Mouse (Mus musculus) myocyte (in vitro differentiated cells): ENCODE data around the gene Sec24c. TPM values are rescaled to one million over a fixed set of nuclear protein-coding genes. Genes with fewer than 3 reads are reported as not detected.
A peak's percentile ranks its signal among the peaks of the same experiment; 100 is the strongest.

ENCODE experiments used
- H3K27me3 ChIP-seq: one replicate; pipeline ENCODE4 v1.6.1; 2011; ENCODE audit not compliant: control insufficient read depth, insufficient read depth, insufficient read length
- H3K36me3 ChIP-seq: one replicate; pipeline ENCODE4 v1.6.1; 2011; ENCODE audit not compliant: control insufficient read depth, insufficient read depth
- H3K4me2 ChIP-seq: one replicate; pipeline ENCODE4 v1.6.1; 2011; ENCODE audit warnings: low read depth, control low read depth
- H3K4me3 ChIP-seq: one replicate; pipeline ENCODE4 v1.5.1; 2011; ENCODE audit warnings: mild to moderate bottlenecking, control low read depth, moderate library complexity
- H3K79me2 ChIP-seq: one replicate; pipeline ENCODE4 v1.6.1; 2011; ENCODE audit not compliant: control insufficient read depth, insufficient read depth
- H3ac ChIP-seq: one replicate; pipeline ENCODE4 v1.6.1; 2011; ENCODE audit not compliant: control insufficient read depth, insufficient read length
- CEBPB ChIP-seq: IDR thresholded peaks from 2 replicates; pipeline ENCODE4 v1.6.1; 2011; ENCODE audit warnings: mild to moderate bottlenecking, moderate library complexity; ENCODE audit not compliant: poor library complexity, insufficient read depth, severe bottlenecking
- E2F4 ChIP-seq: IDR thresholded peaks from one replicate; pipeline ENCODE4 v1.6.1; 2011; ENCODE audit warnings: mild to moderate bottlenecking, control low read depth, moderate library complexity; ENCODE audit not compliant: insufficient read depth
- MAX ChIP-seq: IDR thresholded peaks from one replicate; pipeline ENCODE4 v1.6.1; 2011; ENCODE audit warnings: low read depth, mild to moderate bottlenecking, control low read depth
- MYOD1 ChIP-seq, 3 experiments: IDR thresholded peaks; one replicate each; pipeline ENCODE4 v1.6.1; 2011; ENCODE audit warnings: control low read depth in 2 of 3, low read depth in 2 of 3, mild to moderate bottlenecking in 2 of 3, moderate library complexity in 1 of 3; ENCODE audit not compliant: insufficient read length in 2 of 3, control insufficient read depth in 1 of 3
- MYOG ChIP-seq, 3 experiments: IDR thresholded peaks; one replicate each; pipeline ENCODE4 v1.6.1; 2011; ENCODE audit warnings: control low read depth in 2 of 3, low read depth in 2 of 3, mild to moderate bottlenecking in 2 of 3; ENCODE audit not compliant: insufficient read length in 2 of 3, control insufficient read depth in 1 of 3, insufficient read depth in 1 of 3
- POLR2A ChIP-seq: IDR thresholded peaks from one replicate; pipeline ENCODE4 v1.6.1; 2011; ENCODE audit warnings: low read depth, mild to moderate bottlenecking, control low read depth, moderate library complexity; ENCODE audit not compliant: insufficient read length
- POLR2AphosphoS2 ChIP-seq: IDR thresholded peaks from one replicate; pipeline ENCODE4 v1.6.1; 2011; ENCODE audit warnings: low read depth, control low read depth; ENCODE audit not compliant: insufficient read length
- REST ChIP-seq: IDR thresholded peaks from one replicate; pipeline ENCODE4 v1.6.1; 2011; ENCODE audit warnings: mild to moderate bottlenecking, control low read depth, moderate library complexity; ENCODE audit not compliant: insufficient read depth, insufficient read length
- SRF ChIP-seq: IDR thresholded peaks from one replicate; pipeline ENCODE4 v1.6.1; 2011; ENCODE audit warnings: low read depth; ENCODE audit not compliant: control insufficient read depth, insufficient read length
- TCF12 ChIP-seq: IDR thresholded peaks from one replicate; pipeline ENCODE4 v1.6.1; 2011; ENCODE audit warnings: mild to moderate bottlenecking, control low read depth; ENCODE audit not compliant: poor library complexity, insufficient read depth, severe bottlenecking
- TCF3 ChIP-seq: IDR thresholded peaks from one replicate; pipeline ENCODE4 v1.6.1; 2011; ENCODE audit warnings: low read depth, control low read depth; ENCODE audit not compliant: insufficient read length
- USF1 ChIP-seq: IDR thresholded peaks from one replicate; pipeline ENCODE4 v1.6.1; 2011; ENCODE audit warnings: low read depth, mild to moderate bottlenecking, control low read depth, moderate library complexity
- polyA plus RNA-seq: library from polyadenylated mRNA; unstranded; fragments of >200 nt; fragmentation: generic; extraction: Trizol; gene quantifications from one replicate; pipeline ENCODE4 v1.2.1, GENCODE M21; 2012; ENCODE audit warnings: missing spikeins

Gene Sec24c
- polyA plus RNA-seq, 1 experiment, result 68.6 TPM

- H3ac ChIP-seq, result peak overlapping the region; percentile 20
- peak overlapping the region; percentile 46 for H3K4me3 ChIP-seq
- no peaks in the 10 kb centered on the region for H3K27me3 ChIP-seq
- peaks cover 31% of the 10 kb centered on the region for H3K79me2 ChIP-seq
- no peaks in the 10 kb centered on the region for H3K36me3 ChIP-seq
- no peak for TF ChIP-seq REST
- TF ChIP-seq POLR2AphosphoS2, result peak; percentile 42
- TF ChIP-seq E2F4, result no peak
- no peak for TF ChIP-seq MYOG (IDR thresholded peaks at IDR 0.05; ENCODE audit: control insufficient read depth in 1 of 3, insufficient read depth in 1 of 3, insufficient read length in 2 of 3, low read depth in 2 of 3)
- no peak for TF ChIP-seq CEBPB
- no peak for TF ChIP-seq MAX
- TF ChIP-seq SRF, result no peak
- no peak for TF ChIP-seq MYOD1 (IDR thresholded peaks at IDR 0.05; ENCODE audit: control insufficient read depth in 1 of 3, insufficient read length in 2 of 3, low read depth in 2 of 3)
- peak; percentile 27 for TF ChIP-seq POLR2A
- no peak for TF ChIP-seq TCF12
- TF ChIP-seq TCF3, result no peak
- no peak for TF ChIP-seq USF1
- H3K4me2 ChIP-seq, result peak overlapping the region; percentile 84
Measured at GRCm38 (mm10) chr14:20663601-20664000, 10.5 kb upstream of the Sec24c start.

- Histone ChIP-seq H3K4me3 (peak overlapping the region; percentile 46), H3K27me3 (no peaks in the 10 kb centered on the region), H3K79me2 (peaks cover 31% of the 10 kb centered on the region), H3K4me2 (peak overlapping the region; percentile 84), H3K36me3 (no peaks in the 10 kb centered on the region), H3ac (peak overlapping the region; percentile 20)
- no peak for TF ChIP-seq E2F4
- TF ChIP-seq CEBPB, result no peak
- TF ChIP-seq MYOG (IDR thresholded peaks at IDR 0.05; ENCODE audit: control insufficient read depth in 1 of 3, insufficient read depth in 1 of 3, insufficient read length in 2 of 3, low read depth in 2 of 3), result peak in 1 of 3 experiments; percentile 51
- TF ChIP-seq POLR2A, result peak; percentile 26
- peak; percentile 81 to 98 (median 87) for TF ChIP-seq MYOD1 (IDR thresholded peaks at IDR 0.05; ENCODE audit: control insufficient read depth in 1 of 3, insufficient read length in 2 of 3, low read depth in 2 of 3)
- TF ChIP-seq POLR2AphosphoS2, result no peak
- TF ChIP-seq USF1, result no peak
- no peak for TF ChIP-seq TCF3
- TF ChIP-seq REST, result no peak
- peak; percentile 43 for TF ChIP-seq TCF12
- TF ChIP-seq SRF, result no peak
- TF ChIP-seq MAX, result no peak
Measured at GRCm38 (mm10) chr14:20664436-20664835, 9.7 kb upstream of the Sec24c start.

DNA sequence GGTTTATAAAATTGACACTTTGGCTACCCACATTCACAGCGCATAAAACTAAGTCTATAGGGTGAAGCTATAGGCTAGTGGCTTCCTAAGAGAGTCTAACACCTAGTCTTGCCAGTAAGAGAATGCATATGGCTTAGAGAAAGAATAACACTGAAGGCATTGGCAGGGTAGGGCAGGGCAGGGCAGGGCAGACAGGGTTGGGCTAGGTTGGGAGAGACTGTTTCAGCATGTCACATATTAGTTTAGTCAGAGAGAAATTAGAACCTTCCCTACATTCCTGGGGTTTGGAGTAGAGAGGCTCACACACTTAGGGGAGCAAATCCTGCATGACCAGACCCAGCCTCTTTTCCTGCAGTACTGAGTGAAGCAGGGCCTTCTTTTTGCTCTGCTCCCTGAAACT, 6.6 kb upstream of the Sec24c start:
- TF ChIP-seq SRF (no peak), TCF12 (no peak), POLR2A (no peak), TCF3 (no peak), USF1 (no peak), MYOG (IDR thresholded peaks at IDR 0.05; ENCODE audit: control insufficient read depth in 1 of 3, insufficient read depth in 1 of 3, insufficient read length in 2 of 3, low read depth in 2 of 3) (no peak), POLR2AphosphoS2 (peak; percentile 52), MAX (no peak), CEBPB (no peak), E2F4 (no peak), MYOD1 (IDR thresholded peaks at IDR 0.05; ENCODE audit: control insufficient read depth in 1 of 3, insufficient read length in 2 of 3, low read depth in 2 of 3) (peak in 1 of 3 experiments; percentile 2), REST (no peak)
- Histone ChIP-seq H3K4me2 (peak overlapping the region; percentile 84), H3K4me3 (peak overlapping the region; percentile 25), H3K36me3 (no peaks in the 10 kb centered on the region), H3K27me3 (no peaks in the 10 kb centered on the region), H3ac (peak overlapping the region; percentile 14), H3K79me2 (peaks cover 29% of the 10 kb centered on the region)

DNA sequence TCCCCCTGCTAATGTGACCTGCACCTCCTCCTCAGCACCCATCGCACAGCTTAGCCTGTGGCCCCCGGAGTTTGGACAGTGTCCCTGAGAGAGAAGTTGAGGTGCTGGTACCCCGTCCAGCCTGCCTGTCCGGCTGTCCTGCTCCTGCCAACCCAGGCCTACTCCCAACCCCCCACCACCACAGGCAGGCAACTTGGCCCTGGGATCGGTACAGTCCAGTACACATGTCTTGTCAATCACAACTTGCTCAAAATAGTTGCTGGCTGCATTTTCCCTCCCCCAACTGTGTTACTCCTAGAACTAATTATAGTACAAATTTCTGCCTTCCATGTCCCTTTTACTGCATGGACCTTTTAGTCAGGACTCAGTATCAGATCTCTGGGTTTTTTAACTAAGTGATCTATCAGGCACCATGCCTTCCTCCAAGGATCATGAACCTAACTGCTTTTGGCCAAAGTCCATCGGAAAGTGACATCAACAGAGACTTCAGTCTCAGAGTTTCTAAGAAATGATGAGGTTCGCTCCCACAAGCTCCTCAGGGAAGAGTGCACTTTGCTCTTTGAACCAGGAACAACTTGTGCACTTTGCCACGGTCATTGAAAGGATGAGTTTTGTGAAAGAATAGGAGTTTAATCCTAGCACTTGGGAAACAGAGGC, 5.8 kb upstream of the Sec24c start, which contains the start of gene Synpo2l:
Gene Synpo2l, minus strand, starts transcription at position 201 of the 657 bp plus-strand sequence.
- Histone ChIP-seq H3K79me2 (peaks cover 20% of the 10 kb centered on the region), H3K36me3 (no peaks in the 10 kb centered on the region), H3K4me2 (peak within 1 kb of the TSS; percentile 84), H3K27me3 (no peaks in the 10 kb centered on the region), H3ac (peak within 1 kb of the TSS; percentile 14), H3K4me3 (peak within 1 kb of the TSS; percentile 25)
- TF ChIP-seq MYOG (IDR thresholded peaks at IDR 0.05; ENCODE audit: control insufficient read depth in 1 of 3, insufficient read depth in 1 of 3, insufficient read length in 2 of 3, low read depth in 2 of 3), result peak in 2 of 3 experiments; percentile 82 to 90
- no peak for TF ChIP-seq MAX
- TF ChIP-seq POLR2A, result peak; percentile 76
- TF ChIP-seq POLR2AphosphoS2, result peak; percentile 79
- peak; percentile 94 to 99 (median 98) for TF ChIP-seq MYOD1 (IDR thresholded peaks at IDR 0.05; ENCODE audit: control insufficient read depth in 1 of 3, insufficient read length in 2 of 3, low read depth in 2 of 3)
- peak; percentile 72 for TF ChIP-seq TCF3
- TF ChIP-seq REST, result no peak
- no peak for TF ChIP-seq USF1
- TF ChIP-seq CEBPB, result 0 out of 2 replicates have a peak, but pooled peaks have one; percentile 0
- TF ChIP-seq TCF12, result peak; percentile 67
- no peak for TF ChIP-seq E2F4
